Mouse (Mus musculus): ENCODE measurements around the gene Olfr506. TPM values are rescaled to one million over a fixed set of nuclear protein-coding genes. Genes with fewer than 3 reads are reported as not detected.
"Not testable (repeated sequence)": the region's sequence is repeated elsewhere in the genome, so short reads cannot be mapped to it uniquely, and the experiment has no call there.

Gene Olfr506
- total RNA-seq (2014; fragmentation: Nextera tagmentation) (not detected in 2 replicates), total RNA-seq (2017) (not detected in 2 replicates)

DNA sequence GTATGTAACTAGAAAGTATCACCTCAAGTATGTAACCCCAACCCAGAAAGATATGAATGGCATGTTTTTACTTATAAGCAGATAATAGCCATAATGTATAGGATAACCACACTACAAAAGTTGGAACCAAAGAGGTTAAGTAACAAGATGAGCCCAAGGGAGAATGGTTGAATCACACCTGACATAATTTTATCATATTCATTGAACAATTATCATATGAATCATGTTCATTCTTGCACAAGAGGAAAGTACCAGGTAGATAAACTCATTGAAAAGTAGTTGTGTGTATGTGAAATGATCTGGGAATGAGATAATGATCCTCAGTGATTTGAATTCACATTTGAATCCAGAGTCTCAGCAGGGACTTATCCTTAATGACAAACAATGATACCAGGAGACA lies at the start of gene Olfr506:
Olfr506 (plus strand) TSS at position 301 of the 400 bp plus-strand sequence.
- ATAC-seq (replicated peaks; ENCODE audit: low FRiP score, low TSS enrichment, poor library complexity, severe bottlenecking) = no peak

DNA sequence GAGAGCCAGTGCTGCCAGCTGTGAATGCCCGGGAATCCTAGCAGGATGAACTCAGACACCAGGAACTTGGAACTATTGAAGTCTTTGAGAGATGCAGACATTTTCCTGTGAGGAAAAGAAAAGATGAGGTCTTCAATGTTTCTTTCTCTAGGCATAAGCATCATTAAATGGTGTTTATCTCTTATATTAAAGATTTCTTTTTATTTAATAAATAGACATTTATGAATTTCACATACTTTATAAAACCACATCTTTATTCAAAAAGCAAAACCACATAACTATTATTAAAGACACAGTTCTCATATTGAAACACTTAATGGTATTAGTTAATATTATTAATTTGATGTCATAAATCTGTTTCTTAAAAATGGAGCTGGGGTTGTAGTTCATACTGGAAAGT lies 44.9 kb upstream of the Olfr506 start, which contains the start of gene Olfr504:
Olfr504 (minus strand) TSS at position 101 of the 400 bp plus-strand sequence.
- no peak for ATAC-seq (replicated peaks; ENCODE audit: low FRiP score, low TSS enrichment, poor library complexity, severe bottlenecking)

DNA sequence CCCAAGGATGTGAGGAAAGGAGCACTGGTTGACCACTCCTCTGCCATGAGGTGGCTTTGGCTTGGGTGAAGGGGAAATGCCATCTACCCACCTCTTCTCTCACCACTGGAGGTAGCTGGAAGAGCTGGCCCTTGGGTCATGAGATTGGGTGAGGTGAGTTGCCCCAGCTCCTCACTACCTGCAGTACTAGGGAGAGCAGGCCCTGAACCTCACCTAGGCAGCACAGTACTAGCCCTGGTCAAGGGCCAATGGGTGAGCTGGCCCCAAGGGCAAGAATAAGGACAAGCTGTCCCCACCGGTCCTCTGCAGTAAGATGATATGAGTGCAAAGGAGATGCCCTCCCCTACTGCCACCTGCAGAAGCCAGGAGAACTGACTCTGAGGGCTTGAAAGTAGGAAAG lies 20.8 kb upstream of the Olfr506 start:
- ATAC-seq (replicated peaks; ENCODE audit: low FRiP score, low TSS enrichment, poor library complexity, severe bottlenecking) = no peak

DNA sequence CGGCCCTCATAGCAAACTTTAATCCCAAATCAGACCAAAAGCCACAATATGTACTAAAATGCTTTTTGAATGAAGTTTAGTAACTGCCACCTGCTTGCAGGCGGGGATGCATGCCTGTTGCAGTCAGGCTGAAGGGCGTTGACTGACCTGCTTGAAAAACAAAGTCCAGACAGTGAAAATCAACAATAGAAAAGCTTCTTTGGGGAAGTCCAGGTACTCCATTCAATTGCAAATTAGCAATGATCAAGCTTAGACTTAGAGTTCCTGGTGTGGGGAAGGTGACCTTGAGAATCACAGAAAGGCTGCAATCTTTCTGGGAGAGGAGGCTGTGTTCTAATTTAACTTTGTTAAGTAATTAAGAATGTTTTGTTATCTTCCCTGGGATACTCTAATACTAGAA lies 8.7 kb upstream of the Olfr506 start:
- ATAC-seq (replicated peaks; ENCODE audit: low FRiP score, low TSS enrichment, poor library complexity, severe bottlenecking) = not testable (repeated sequence)

DNA sequence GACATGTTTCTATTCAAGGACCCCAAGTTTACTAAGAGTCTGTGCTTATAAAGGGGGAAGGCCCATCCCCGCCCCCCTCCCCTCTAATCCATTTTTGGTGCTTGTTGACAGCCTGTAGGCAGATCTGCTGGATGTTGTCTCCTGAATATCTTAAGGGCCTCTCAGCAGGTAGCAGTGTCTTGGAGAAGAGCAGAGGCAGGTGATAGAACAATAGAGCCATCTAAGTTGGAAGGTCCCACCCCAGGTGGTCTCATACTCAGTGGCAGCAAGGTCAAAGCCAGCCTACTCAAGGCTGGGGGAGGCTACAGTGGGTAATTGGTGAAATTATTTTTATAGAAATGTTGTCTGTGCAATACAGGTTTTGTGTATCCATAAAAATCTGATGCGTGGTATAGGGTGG lies 3.5 kb downstream of the Olfr506 start:
- ATAC-seq (replicated peaks; ENCODE audit: low FRiP score, low TSS enrichment, poor library complexity, severe bottlenecking) = no peak

DNA sequence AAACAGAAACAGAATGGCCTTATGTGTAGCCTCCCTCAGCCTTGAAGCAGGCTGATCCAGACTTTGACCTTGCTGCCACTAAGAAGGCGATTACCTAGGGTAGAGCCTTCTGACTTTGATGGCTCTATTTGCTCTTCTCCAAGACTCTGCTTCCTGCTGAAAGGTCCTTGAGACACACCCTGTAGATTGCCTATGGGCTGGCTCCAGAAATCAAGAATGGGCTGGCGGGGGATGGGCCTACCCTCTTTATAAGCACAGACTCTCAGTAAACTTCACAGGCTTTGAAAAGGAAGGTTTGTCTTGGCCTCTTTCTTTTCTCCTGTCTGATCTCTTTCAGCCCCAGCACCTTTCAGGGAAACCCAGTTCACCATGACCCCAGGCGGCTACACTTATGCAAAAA lies 6.2 kb downstream of the Olfr506 start:
- ATAC-seq (replicated peaks; ENCODE audit: low FRiP score, low TSS enrichment, poor library complexity, severe bottlenecking) = not testable (repeated sequence)

DNA sequence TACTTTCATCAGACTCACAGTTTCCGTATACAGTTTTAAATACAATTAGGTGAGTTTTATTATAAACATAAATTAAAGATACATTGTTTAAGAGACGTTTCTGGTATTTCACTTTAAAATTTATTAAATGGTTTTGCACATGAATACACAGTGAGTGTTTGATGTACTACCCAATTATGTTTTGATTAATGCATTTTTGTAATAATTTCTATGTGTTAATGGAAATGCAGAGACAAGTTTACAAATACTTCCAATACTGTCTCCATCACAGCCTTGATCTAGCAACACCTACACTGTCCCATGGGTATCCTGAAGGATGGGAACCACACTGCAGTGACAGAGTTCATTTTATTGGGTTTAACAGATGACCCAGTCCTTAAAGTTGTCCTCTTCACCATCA lies 10.9 kb downstream of the Olfr506 start, which contains the start of gene Olfr507:
Olfr507 (plus strand) TSS at position 301 of the 400 bp plus-strand sequence.
- no peak for ATAC-seq (replicated peaks; ENCODE audit: low FRiP score, low TSS enrichment, poor library complexity, severe bottlenecking)

DNA sequence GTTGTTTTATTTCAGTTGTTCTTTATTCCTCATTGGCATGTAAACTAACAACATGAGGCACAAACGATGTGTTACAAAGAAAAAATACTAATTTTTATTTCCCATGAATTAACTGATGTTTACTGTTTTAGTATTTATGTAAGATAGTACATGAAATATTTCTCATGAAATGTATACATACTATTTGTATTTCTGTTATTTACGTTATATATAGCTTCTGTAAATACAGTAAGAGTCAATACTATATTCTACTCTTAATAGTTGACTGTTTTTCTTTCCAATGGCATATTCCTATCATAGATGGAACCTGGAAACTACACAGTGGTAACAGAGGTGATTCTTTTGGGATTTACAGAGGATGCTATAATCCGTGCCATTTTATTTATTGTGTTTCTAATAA lies 19.1 kb downstream of the Olfr506 start, which contains the start of gene Olfr508:
Olfr508 (plus strand) TSS at position 301 of the 400 bp plus-strand sequence.
- no peak for ATAC-seq (replicated peaks; ENCODE audit: low FRiP score, low TSS enrichment, poor library complexity, severe bottlenecking)

DNA sequence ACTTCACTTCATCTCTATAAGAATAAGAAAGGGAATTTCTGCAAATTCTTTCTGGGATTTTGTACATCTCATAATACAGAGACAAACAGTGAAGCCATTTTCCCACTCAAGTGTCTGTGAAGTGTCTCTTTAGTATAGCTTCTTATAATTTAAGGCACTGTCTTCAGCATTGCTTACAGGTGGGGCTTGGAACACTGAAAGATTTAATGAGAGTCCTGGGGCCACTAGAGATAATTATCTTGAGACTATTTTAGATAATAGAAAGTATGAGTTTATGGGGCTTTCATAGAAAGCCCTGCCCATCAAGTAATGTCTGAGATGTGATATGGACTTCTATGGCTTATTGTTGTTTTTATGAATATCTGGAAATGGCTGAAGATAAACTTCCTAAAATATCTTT lies 41.2 kb downstream of the Olfr506 start, which contains the start of gene Olfr509:
Olfr509 (minus strand) TSS at position 101 of the 400 bp plus-strand sequence.
- ATAC-seq (replicated peaks; ENCODE audit: low FRiP score, low TSS enrichment, poor library complexity, severe bottlenecking) = no peak

DNA sequence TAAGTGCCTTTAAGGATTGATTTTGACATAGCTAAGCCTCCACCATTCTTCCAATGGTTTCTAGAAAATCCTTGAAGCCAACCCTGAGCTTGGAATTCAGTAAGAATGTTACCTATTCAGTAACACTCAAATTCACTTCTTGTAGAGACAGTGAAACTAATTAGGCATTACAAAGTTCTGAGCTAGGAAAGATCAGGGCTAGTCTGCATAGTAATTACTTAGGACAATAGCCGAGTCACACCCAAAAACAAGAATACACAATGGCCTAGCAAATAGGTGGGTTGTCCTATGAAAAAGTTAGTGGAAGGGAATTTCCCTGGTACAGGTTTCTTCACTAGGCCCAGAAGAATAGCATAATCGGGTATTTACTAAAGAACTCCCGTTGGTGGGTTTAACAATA lies 51.8 kb downstream of the Olfr506 start:
- ATAC-seq (replicated peaks; ENCODE audit: low FRiP score, low TSS enrichment, poor library complexity, severe bottlenecking) = no peak

Other genes starting within 250 kb of the Olfr506 start
- gene Olfr494, start 245.5 kb upstream of the Olfr506 start, total RNA-seq (2014; fragmentation: Nextera tagmentation) = not detected in 2 replicates
- not detected in 2 replicates for gene Olfr494, start 245.5 kb upstream of the Olfr506 start, total RNA-seq (2017)
- not detected in 2 replicates for gene Olfr495, start 217.6 kb upstream of the Olfr506 start, total RNA-seq (2014; fragmentation: Nextera tagmentation)
- not detected in 2 replicates for gene Olfr495, start 217.6 kb upstream of the Olfr506 start, total RNA-seq (2017)
- not detected in 2 replicates for gene Olfr497, start 190.4 kb upstream of the Olfr506 start, total RNA-seq (2014; fragmentation: Nextera tagmentation)
- gene Olfr497, start 190.4 kb upstream of the Olfr506 start, total RNA-seq (2017) = not detected in 2 replicates
- gene Olfr498, start 145.5 kb upstream of the Olfr506 start, total RNA-seq (2014; fragmentation: Nextera tagmentation) = not detected in 2 replicates
- gene Olfr498, start 145.5 kb upstream of the Olfr506 start, total RNA-seq (2017) = not detected in 2 replicates
- gene Olfr502, start 85.7 kb upstream of the Olfr506 start, total RNA-seq (2014; fragmentation: Nextera tagmentation) = not detected in 2 replicates
- not detected in 2 replicates for gene Olfr502, start 85.7 kb upstream of the Olfr506 start, total RNA-seq (2017)
- gene Olfr503, start 66.3 kb upstream of the Olfr506 start, total RNA-seq (2014; fragmentation: Nextera tagmentation) = not detected in 2 replicates
- gene Olfr503, start 66.3 kb upstream of the Olfr506 start, total RNA-seq (2017) = not detected in 2 replicates
- gene Olfr504, start 45.0 kb upstream of the Olfr506 start, total RNA-seq (2014; fragmentation: Nextera tagmentation) = not detected in 2 replicates
- gene Olfr504, start 45.0 kb upstream of the Olfr506 start, total RNA-seq (2017) = not detected in 2 replicates
- not detected in 2 replicates for gene Olfr507, start 11.0 kb downstream of the Olfr506 start, total RNA-seq (2014; fragmentation: Nextera tagmentation)
- gene Olfr507, start 11.0 kb downstream of the Olfr506 start, total RNA-seq (2017) = not detected in 2 replicates
- not detected in 2 replicates for gene Olfr508, start 19.2 kb downstream of the Olfr506 start, total RNA-seq (2014; fragmentation: Nextera tagmentation)
- gene Olfr508, start 19.2 kb downstream of the Olfr506 start, total RNA-seq (2017) = not detected in 2 replicates
- gene Olfr509, start 41.1 kb downstream of the Olfr506 start, total RNA-seq (2014; fragmentation: Nextera tagmentation) = not detected in 2 replicates
- not detected in 2 replicates for gene Olfr509, start 41.1 kb downstream of the Olfr506 start, total RNA-seq (2017)
- gene Olfr510, start 55.6 kb downstream of the Olfr506 start, total RNA-seq (2014; fragmentation: Nextera tagmentation) = not detected in 2 replicates
- not detected in 2 replicates for gene Olfr510, start 55.6 kb downstream of the Olfr506 start, total RNA-seq (2017)
- gene Olfr512, start 102.5 kb downstream of the Olfr506 start, total RNA-seq (2014; fragmentation: Nextera tagmentation) = not detected in 2 replicates
- not detected in 2 replicates for gene Olfr512, start 102.5 kb downstream of the Olfr506 start, total RNA-seq (2017)
- not detected in 2 replicates for gene Olfr513, start 140.2 kb downstream of the Olfr506 start, total RNA-seq (2014; fragmentation: Nextera tagmentation)
- gene Olfr513, start 140.2 kb downstream of the Olfr506 start, total RNA-seq (2017) = not detected in 2 replicates
- gene Olfr514, start 215.2 kb downstream of the Olfr506 start, total RNA-seq (2014; fragmentation: Nextera tagmentation) = not detected in 2 replicates
- gene Olfr514, start 215.2 kb downstream of the Olfr506 start, total RNA-seq (2017) = not detected in 2 replicates
- not detected in 2 replicates for gene Olfr516, start 239.7 kb downstream of the Olfr506 start, total RNA-seq (2014; fragmentation: Nextera tagmentation)
- not detected in 2 replicates for gene Olfr516, start 239.7 kb downstream of the Olfr506 start, total RNA-seq (2017)